Mouse (Mus musculus): ENCODE results near the gene Sstr2. TPM values are rescaled to one million over a fixed set of nuclear protein-coding genes. Genes with fewer than 3 reads are reported as not detected.

The Sstr2 gene
- total RNA-seq, 4 experiments from 2014 or later = 1.3 to 6.2 (median 3.7) TPM

DNA sequence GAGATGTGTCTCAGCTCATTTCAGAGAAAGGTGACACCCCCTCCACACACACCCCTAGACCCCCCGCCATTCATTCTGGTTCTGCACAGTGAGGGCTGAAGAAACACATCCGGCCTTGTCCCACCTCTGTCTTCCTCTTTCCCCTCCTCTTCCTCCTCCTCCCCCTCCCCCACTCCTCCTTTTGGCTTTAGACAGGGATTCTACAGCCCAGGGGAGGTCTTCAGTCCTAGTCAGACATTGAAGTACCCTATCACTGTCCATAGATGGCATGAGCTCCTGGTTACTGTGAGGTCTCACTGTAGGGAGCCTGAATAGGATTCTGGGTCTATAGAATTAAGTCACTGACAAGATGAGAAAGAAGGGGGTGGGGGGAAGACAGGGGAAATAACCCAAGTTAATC lies 1.9 kb downstream of the Sstr2 start:
- no peak for DNase-seq

DNA sequence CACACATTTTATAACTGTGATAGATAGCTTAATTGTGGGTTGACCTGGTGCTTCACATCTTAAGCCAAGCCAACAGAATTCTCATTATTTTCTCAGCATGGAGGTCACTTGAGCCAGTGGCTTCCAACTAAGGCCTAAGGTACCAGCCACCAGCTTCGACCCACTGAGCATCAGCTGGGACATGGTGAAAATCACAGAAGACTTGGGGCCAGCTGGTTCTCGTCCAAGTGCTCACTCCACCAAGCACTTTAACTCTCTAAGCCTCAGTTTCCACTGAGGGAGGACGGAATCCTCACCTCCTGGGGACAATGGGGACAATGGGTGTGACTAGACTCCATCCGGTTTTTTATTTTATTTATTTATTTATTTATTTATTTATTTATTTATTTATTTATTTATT lies 2.9 kb downstream of the Sstr2 start:
- DNase-seq = no peak

DNA sequence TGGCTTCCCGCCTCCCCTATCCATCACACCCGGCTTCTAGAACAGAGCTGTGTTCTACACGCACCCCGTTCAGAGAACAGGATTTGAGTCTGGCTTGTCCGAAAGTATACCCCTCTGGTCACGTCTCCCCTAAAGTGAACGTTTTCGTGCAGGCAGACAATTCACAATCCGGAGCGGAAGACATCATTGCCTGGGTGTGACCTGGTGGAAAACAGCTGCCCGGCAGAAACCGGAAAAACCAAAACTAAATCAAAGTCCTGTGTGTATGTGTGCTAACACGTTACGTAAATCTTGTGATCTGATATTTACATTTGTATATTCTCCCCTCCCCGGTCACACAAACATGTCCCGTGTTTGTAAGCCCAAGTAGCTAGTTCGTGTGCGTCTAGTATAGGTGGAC lies 6.3 kb downstream of the Sstr2 start:
- no peak for DNase-seq

DNA sequence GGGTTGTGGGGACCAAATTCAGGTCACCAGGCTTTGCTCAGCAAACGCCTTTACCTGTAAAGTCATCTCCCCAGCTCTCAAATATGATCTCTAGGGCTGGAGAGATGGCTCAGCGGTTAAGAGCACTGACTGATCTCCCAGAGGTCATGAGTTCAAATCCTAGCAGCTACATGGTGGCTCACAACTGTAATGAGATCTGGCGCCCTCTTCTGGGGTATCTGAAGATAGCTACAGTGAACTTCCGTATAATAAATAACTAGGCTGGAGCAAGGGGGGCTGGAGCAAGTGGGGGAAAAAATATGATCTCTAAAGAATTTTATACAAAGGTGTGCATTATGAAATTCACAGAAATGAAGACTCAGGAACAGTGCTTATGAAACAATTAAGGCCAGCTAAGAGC lies 8.6 kb downstream of the Sstr2 start:
- no peak for DNase-seq

DNA sequence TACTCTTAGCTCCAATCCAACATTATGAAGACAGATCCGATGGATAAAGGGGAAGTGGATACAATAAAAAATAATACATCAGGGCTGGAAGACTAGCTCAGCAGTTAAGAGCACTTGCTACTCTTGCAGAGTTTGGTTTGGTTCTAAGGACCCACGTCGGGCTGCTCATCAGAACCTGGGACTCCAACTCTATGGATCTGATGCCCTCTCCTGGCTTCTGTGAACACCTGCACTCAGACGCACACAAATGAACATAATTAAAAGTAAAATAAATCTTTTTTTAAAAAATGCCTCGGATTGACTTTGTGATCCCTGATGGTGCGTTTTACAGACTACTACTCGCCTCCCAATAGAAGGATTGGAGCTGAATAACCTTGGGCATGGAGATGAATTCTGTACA lies 11.5 kb downstream of the Sstr2 start:
- DNase-seq = no peak

DNA sequence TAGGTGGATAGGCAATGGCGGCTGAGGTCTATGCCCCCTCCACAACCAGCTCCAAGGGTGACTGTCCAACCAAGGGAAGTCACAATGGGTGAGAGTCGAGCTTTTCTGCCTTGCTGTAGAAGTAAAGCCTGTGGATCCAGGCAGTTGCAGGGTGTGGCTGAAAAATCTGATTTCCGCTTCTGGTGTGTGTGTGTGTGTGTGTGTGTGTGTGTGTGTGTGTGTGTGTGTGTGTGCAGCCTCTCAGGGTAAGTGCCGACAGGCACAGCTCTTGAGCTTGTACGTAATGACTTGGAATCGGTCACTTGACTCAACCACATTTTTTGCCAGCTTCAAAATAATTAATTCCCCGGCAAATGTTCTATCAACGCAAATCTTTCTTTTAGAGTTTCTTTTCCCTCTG lies 12.2 kb downstream of the Sstr2 start:
- no peak for DNase-seq

DNA sequence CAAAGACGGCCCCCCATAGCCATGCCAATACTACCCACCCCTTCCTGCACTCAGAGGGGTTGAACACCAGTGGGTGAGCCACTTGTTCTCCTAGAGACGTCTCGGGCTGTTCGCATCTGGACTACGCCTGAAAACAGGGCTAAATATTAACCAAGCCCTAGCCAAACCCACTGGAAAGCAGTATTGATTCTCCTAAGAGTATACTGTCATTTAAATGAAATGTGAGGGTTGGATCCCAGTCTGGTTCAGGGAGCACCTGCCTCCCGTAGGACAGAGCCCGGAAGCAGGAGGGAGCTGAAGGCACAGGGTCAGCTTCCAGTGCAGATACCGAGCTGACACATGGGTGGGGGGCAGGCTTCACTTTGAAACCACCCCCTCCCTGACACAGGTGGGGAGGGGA lies 12.7 kb downstream of the Sstr2 start:
- DNase-seq = no peak

DNA sequence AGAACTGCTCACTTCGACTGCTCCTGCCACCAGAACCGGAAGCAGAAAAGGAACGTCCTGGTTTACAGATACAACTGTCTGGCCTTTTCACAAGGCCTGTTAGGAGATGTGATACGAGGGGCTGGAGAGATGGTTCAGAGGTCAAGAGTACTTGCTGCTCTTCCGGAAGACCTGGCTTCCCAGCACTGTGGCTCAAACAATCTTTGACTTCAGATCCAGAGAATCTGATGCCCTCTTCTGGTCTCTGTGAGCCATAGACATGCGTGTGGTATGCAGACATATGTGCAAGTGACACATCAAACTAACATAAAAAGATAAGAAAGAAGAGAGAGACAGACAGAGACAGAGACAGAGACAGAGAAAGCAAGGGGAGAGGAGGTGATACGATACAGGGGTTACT lies 13.2 kb downstream of the Sstr2 start:
- DNase-seq = no peak

DNA sequence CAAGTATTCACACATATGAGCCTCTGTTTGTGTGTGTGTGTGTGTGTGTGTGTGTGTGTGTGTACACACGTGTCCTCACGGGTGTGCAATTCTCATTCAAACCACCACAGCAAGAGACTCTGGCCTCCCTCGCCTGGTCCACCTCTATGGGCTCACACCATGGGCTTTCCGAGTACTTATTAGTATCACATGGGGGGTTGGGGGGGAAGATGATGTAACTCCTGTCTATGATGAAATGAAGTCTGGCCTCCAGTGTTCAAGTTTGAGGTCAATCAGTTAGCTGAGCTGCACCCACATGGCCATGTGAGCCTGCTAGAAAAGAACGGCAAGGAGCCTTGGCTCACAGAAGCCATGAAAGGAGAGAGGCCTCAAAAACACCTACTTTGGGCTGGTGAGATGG lies 14.3 kb downstream of the Sstr2 start:
- DNase-seq = no peak

DNA sequence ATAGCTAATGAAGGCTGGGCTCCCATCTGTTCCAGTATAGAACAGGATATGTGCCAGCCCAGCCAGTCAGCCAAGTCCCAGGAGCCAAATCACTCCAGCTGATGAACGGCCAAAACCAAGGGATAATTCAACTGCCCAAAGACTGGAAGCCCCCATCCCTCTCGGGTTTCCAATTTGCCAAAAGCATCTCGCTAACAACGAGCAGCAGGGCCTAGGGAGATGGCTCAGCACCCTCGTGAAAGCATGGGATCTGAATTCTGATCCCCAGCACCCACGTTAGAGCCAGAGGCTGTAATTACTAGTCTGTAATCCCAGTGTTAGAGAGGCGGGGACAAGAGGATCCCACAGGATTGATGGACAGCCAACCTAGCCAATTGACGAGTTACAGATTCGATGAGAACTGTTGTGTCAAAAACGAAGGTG lies 15.6 kb downstream of the Sstr2 start:
- DNase-seq = no peak

DNA sequence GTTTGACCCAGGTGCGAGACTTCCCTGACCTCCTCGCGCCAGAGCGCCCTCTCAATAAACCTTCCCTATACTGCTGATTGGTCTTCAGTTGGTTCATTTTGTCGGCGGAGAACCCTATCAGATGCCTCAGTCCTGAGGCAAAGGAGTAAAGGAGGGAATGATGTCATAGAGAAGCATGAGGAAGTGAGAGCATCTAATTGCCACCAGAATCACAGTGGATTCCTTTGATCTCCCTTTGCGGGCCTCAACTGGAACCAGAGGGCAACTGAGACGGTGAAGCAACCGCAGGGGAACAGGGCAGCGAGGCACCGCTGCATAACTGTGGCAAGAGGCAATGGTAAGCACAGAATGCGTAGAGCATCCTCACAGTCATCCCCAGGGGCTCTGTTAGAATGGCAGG lies 19.5 kb downstream of the Sstr2 start:
- no peak for DNase-seq

DNA sequence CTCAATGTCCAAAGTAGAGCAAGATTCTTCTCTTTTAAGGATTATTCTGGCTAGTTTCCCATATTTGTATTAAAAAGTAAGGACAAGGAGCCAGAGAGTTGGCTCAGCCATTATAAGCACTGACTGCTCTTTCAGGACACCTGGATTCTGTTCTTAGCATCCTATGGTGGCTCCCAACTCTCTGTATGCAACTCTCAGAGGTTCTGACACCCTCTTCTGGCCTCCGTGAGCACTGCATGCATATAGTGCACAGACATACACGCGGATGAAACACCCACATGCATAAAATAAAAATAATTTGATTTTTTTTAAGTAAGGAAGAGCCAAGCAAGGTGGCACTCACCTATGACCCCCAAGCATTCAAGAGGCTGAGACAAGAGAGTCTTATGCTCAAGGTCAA lies 26.0 kb downstream of the Sstr2 start:
- no peak for DNase-seq

DNA sequence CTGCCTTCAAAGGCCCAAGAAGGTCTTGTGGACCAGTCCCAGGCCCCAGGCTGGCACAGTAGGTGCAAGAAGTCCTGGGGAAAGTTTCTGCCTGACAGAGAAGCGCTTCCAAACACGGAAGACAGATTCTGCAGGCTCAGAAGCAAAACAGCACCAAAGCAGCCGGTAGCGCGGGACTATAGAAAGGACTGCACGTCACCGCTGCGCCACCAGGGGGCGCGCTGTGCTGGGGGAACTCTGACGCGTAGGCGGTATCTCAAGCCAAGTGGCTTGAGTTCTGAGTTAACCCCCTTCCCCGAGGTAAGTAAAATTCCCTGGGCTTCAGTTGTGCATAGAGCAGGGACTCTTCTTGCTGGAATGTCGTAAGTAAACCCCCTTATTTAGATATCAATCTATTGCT lies 29.0 kb downstream of the Sstr2 start:
- peak; percentile 52 for DNase-seq

DNA sequence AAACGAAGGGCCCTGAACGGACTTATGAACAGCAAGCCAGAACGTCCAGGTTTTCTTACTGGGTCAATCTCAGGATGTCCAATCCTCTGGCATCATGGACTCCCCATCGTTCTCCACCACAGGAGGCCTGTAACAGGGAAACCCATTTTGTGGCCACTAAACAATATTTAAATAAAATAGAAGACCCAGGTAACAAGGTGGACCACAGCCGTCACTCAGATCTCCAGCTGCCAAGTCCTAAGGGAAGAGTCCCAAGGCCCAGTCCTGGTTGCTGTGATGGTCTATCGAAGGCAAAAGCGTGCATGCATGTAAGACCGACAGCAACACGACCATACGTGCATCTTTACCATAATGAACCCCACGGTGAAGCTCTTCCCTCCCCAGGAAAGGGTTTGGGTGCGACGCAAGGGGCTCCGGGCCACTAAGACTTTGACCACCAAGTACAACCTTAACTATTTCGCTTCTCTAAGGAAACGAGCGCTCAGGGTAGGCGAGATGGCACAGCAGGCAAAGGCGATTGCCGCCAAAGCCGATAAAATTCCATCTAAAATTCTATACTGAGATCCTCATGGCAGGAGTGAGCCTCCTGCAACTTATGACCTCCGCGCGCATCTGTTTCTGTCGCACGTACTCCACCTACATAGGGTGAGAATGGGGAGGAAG lies 29.7 kb downstream of the Sstr2 start, which contains the start of gene Cog1:
Cog1 (plus strand) TSS at position 480 of the 663 bp plus-strand sequence.
- no peak for DNase-seq

DNA sequence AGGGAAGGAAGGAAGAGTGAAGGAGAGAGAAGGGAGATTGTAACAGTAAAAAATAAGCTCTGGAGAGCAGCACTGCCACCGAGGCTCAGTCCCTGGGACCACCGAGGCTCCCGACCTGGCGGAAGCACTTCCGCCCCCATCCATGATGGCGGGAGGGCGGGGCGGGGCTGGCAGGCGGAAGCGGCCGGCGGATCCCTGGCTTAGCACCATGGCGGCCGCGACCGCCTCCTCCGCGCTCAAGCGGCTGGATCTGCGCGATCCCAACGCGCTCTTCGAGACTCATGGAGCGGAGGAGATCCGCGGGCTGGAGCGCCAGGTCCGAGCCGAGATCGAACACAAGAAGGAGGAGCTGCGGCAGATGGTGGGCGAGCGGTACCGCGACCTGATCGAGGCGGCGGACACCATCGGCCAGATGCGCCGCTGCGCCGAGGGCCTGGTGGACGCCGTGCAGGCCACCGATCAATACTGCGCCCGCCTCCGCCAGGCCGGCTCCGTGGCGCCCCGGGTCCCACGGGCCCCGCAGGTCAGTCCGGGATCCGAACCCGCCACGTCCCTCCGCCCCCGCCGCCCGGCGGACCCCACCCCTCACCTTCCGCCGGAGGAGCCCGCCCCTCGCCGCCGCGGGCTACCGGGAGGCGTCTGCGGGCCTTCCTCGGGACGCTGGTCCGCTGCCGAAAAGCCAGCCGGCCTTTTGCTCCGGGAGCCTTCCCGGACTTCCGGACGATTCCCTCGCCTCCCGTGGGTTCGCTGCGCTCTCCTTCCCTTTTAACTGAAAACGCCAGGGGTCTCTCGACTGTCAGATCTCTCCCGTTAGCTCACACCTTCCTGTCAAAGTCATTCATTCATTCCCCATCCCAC lies 30.4 kb downstream of the Sstr2 start, which contains the start of gene Slc39a11:
Slc39a11 (minus strand) TSS at position 727 of the 858 bp plus-strand sequence.
- DNase-seq = peak; percentile 26

DNA sequence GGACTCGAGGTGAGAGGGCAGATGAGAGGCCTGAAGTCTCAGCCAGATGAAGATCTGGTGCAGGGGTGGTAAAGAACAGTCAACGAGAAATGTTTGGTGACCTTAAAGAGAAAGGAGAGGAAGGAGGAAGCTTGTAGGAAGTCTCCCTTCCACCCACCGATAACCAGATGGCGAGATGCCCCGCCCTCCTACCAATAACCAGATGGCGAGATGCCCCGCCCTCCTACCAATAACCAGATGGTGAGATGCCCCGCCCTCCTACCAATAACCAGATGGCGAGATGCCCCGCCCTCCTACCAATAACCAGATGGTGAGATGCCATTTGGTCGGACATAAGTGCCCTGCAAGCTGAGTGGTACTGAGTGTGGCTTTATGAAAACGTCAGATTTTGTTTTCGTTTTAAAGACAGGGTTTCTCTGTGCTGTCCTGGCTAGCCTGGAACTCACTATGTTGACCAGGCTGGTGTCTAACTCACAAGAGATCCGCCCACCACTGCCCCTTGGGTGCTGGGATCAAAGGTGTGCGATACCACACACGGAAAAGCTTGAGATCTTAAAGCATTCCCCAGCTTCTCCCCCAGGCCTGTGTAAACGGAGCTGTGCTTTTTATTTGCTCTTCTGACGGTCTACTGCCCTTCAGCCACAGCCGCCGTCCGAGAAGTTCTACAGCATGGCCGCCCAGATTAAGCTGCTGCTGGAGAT lies 32.2 kb downstream of the Sstr2 start:
- DNase-seq = no peak

DNA sequence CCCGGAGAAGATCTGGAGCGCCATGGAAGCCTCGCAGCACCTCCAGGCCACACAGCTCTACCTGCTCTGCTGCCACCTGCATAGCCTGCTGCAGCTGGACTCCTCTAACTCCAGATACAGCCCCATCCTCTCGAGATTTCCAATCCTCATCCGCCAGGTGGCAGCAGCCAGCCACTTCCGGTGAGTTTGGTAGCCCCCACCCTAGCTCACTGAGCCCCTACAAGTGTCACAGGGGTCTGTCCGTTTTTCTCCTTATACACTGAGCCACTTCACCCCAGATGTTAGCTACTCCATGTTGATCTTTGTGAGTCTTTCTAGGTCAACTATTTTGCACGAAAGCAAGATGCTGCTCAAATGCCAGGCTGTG lies 32.7 kb downstream of the Sstr2 start:
- no peak for DNase-seq

DNA sequence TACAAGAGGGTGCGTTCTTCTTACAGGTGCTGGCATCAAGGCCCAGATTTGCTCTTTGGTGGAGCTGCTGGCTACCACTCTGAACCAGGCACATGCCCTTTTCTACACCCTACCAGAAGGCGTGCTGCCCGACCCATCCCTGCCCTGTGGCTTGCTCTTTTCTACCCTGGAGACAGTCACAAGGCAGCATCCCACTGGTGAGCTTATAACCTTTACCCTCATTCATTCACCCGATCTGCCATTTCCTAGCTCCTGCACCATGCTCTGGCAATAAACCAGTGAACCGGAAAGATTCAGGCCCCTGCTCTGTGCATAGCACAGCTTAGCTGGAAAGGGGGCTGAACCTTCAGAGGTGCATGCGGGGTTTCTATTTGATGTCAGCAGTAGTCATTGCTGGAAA lies 33.4 kb downstream of the Sstr2 start:
- no peak for DNase-seq

DNA sequence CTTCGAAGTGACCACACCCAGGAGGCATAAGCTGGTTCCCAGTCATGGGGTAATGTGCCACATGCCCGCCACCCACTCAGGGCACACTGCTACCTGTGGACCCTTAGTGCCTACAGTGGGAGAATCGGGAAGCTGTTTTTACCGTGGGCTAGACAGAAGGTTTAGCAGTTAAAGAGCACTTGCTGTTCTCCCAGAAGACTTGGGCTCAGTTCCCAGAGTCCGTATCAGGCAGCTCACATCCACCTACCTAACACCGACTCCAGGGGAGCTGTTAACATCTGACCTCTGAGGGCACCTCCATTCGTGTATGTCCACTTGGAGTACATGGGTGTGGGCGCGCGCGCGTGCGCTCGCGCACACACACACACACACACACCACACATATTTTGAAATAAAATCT lies 35.0 kb downstream of the Sstr2 start:
- DNase-seq = no peak

DNA sequence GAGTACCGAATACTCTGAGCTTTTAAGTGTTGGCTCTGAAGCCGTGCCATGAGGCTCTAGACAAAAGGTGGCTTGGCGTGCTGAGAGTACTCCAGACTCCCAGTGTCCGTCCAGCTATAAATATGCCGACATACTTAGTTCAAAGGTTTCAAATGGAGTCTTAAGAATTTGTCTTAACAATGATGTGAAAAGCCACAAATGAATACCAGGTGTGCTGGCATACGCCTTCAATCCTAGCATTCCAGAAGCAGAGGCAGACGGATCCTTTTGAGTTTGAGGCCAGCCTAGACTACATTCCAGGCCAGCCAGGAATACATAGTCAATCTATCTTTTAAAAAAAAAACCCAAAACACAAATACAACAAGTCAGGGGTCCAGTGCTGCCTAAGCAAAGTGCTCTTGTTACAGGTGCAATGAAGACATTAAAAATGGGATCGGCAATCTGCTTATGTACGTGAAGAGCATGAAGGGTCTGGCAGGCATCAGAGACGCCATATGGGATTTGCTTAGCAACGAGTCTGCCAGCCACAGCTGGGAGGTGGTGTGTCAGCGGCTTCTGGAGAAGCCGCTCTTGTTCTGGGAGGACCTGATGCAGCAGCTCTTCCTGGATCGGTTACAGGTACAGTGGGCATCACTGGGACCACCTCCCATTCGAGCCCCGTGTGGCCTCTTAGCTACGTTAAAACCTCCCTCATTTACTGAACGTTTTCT lies 35.6 kb downstream of the Sstr2 start:
- no peak for DNase-seq

DNA sequence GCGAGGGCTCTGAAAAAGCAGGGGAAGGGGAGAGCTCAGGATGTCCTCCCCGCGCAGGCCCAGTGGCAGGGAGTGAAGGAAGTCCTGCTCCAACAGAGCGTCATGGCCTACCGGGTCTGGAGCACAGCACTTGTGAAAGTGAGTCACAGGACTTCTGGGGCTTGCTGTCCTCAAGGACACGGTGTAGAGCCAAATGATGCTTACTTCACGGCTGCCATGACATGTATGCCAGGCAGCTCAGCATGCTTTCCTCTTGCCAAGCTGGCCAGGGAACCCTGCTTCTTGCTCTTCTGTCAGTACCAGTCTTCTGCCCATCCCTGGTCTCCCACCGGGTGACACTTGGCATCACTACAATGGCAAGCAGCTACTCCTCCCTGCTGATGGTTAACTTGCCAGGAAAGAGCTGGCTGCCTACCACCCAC lies 37.4 kb downstream of the Sstr2 start:
- peak; percentile 64 for DNase-seq

DNA sequence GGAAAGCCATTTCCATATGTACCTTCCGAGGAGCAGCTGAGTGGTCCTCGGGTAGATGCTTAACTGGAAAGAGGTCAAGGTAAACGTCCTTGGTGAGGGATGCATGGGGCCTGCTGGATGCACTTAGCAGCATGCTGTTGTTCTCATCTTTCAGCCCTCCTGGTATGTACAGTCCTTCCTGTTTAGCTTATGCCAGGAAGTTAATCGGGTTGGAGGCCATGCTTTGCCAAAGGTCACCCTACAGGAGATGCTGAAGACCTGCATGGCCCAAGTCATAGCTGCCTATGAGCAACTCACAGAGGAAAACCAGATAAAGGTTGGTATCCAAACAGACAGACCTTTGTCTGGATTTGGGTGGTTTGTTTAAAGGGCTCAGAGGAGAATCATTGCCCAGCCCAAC lies 38.1 kb downstream of the Sstr2 start:
- DNase-seq = no peak

DNA sequence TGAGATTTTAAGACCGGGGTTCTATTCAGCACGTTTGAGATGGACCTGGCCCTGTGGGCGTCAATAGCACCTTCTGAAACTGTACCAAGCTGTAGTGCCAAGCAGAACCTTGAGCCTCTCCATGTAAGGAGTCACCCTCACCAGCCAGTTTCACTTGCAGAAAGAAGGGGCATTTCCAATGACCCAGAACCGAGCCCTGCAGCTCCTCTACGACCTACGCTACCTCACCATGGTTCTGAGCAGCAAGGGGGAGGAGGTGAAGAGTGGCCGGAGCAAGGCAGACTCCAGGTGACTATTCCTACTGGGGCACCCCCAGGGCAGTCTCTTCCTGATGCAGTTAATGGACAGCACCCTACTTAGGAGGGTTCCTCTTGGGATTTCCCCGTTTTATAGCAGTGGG lies 39.2 kb downstream of the Sstr2 start:
- no peak for DNase-seq

Data from adrenal gland, adult 8-10 months (tissue).